Mouse (Mus musculus) forebrain, embryonic 11.5 days (tissue): ENCODE data around the gene Asb17. TPM values are rescaled to one million over a fixed set of nuclear protein-coding genes. Genes with fewer than 3 reads are reported as not detected.

Source experiments
- ATAC-seq: fragments of 200-750 bp; cut with Nextera tagmentation; replicated peaks from 2 replicates; pipeline ENCODE4 v1.8.0; 2017; ENCODE audit warnings: moderate TSS enrichment; ENCODE audit not compliant: low FRiP score
- DNase-seq: peaks from one replicate; pipeline ENCODE4 v3.0.0-alpha.2; 2017; ENCODE audit warnings: low spot score
- H3K27ac ChIP-seq: fragments of 300-500 bp; sonication (generic); 2 replicates; pipeline ENCODE4 v1.5.1; 2014; ENCODE audit warnings: low read depth, low read length
- H3K27me3 ChIP-seq: fragments of 300-500 bp; sonication (generic); 2 replicates; pipeline ENCODE4 v1.6.1; 2014; ENCODE audit warnings: mild to moderate bottlenecking, low read length, mixed read lengths; ENCODE audit not compliant: control insufficient read depth, insufficient read depth
- H3K36me3 ChIP-seq: fragments of 300-500 bp; sonication (generic); 2 replicates; pipeline ENCODE4 v1.6.1; 2014; ENCODE audit warnings: mild to moderate bottlenecking, low read length, moderate library complexity, mixed read lengths; ENCODE audit not compliant: control insufficient read depth, insufficient read depth
- H3K4me1 ChIP-seq: fragments of 300-500 bp; sonication (generic); replicated peaks from 2 replicates; pipeline ENCODE4 v1.6.1; 2014; ENCODE audit warnings: low read length, mixed read lengths; ENCODE audit not compliant: control insufficient read depth, insufficient read depth
- H3K4me2 ChIP-seq: fragments of 300-500 bp; sonication (generic); 2 replicates; pipeline ENCODE4 v1.6.1; 2014; ENCODE audit warnings: low read depth, mild to moderate bottlenecking, low read length, moderate library complexity, mixed read lengths; ENCODE audit not compliant: severe bottlenecking
- H3K4me3 ChIP-seq: fragments of 300-500 bp; sonication (generic); 2 replicates; pipeline ENCODE4 v1.5.1; 2014; ENCODE audit warnings: low read depth, low read length
- H3K9ac ChIP-seq: fragments of 300-500 bp; sonication (generic); 2 replicates; pipeline ENCODE4 v1.6.1; 2014; ENCODE audit warnings: low read length
- H3K9me3 ChIP-seq: fragments of 300-500 bp; sonication (generic); 2 replicates; pipeline ENCODE4 v1.6.1; 2016; ENCODE audit warnings: low read length, mixed read lengths; ENCODE audit not compliant: control insufficient read depth
- WGBS: fragments of 180-500 bp; shearing (Covaris S2); extraction: QIAGEN DNeasy Blood & Tissue Kit; methylation state at CpG from one replicate; pipeline ENCODE4 v1.1.7; 2014; 5-methylcytosine and 5-hydroxymethylcytosine counted together
- polyA plus RNA-seq: library from polyadenylated mRNA; unstranded; fragments of >200 nt; fragmentation: Nextera tagmentation; extraction: Ambion mirVana; gene quantifications from 2 replicates; pipeline ENCODE4 v1.2.1, GENCODE M21; 2014

Asb17 gene
- 0.29 and 0.47 TPM in 2 replicates for polyA plus RNA-seq

- Histone ChIP-seq H3K9me3 (no peaks in the 10 kb centered on the region), H3K4me3 (no peak within 1 kb of the TSS), H3K27ac (no peak within 1 kb of the TSS), H3K4me1 (no peaks in the 10 kb centered on the region), H3K27me3 (no peaks in the 10 kb centered on the region), H3K9ac (no peak within 1 kb of the TSS), H3K36me3 (no peaks in the 10 kb centered on the region), H3K4me2 (no peak within 1 kb of the TSS)
- 88% methylated on average over 10 of the region's 10 CpGs for WGBS
- DNase-seq = no peak
- no peak for ATAC-seq
Observed at GRCm38 (mm10) chr3:153844030-153844429, at the start of gene Asb17. TSS of gene Asb17 (plus strand) at chr3:153844209.

GRCm38 (mm10) chr3:153797574-153797973 is 46.4 kb upstream of the Asb17 start:
- WGBS = 80% methylated on average over 7 of the region's 7 CpGs
- no peak for ATAC-seq
- Histone ChIP-seq H3K4me2 (no peak overlapping the region), H3K9me3 (no peaks in the 10 kb centered on the region), H3K9ac (no peak overlapping the region), H3K27me3 (no peaks in the 10 kb centered on the region), H3K36me3 (no peaks in the 10 kb centered on the region), H3K4me1 (no peaks in the 10 kb centered on the region), H3K4me3 (no peak overlapping the region), H3K27ac (no peak overlapping the region)
- no peak for DNase-seq

- Histone ChIP-seq H3K36me3 (no peaks in the 10 kb centered on the region), H3K4me3 (no peak overlapping the region), H3K4me1 (no peaks in the 10 kb centered on the region), H3K27ac (no peak overlapping the region), H3K9ac (no peak overlapping the region), H3K9me3 (no peaks in the 10 kb centered on the region), H3K27me3 (no peaks in the 10 kb centered on the region), H3K4me2 (no peak overlapping the region)
- ATAC-seq = no peak
- WGBS = 92% methylated on average over 11 of the region's 11 CpGs
- DNase-seq = no peak
Observed at GRCm38 (mm10) chr3:153799603-153800002, 44.4 kb upstream of the Asb17 start.

GRCm38 (mm10) chr3:153800690-153801089 is 43.3 kb upstream of the Asb17 start:
- Histone ChIP-seq H3K9me3 (no peaks in the 10 kb centered on the region), H3K4me3 (no peak overlapping the region), H3K9ac (no peak overlapping the region), H3K36me3 (no peaks in the 10 kb centered on the region), H3K27ac (no peak overlapping the region), H3K4me2 (no peak overlapping the region), H3K4me1 (no peaks in the 10 kb centered on the region), H3K27me3 (no peaks in the 10 kb centered on the region)
- WGBS = 71% methylated on average over 5 of the region's 5 CpGs
- ATAC-seq (no peak), DNase-seq (no peak)

GRCm38 (mm10) chr3:153801541-153801940 is 42.5 kb upstream of the Asb17 start:
- WGBS = 88% methylated on average over 6 of the region's 6 CpGs
- Histone ChIP-seq H3K9me3 (no peaks in the 10 kb centered on the region), H3K4me3 (no peak overlapping the region), H3K36me3 (no peaks in the 10 kb centered on the region), H3K4me1 (no peaks in the 10 kb centered on the region; the same call in 1 of the 2 replicates), H3K4me2 (no peak overlapping the region), H3K27ac (no peak overlapping the region), H3K27me3 (no peaks in the 10 kb centered on the region), H3K9ac (no peak overlapping the region)
- DNase-seq = no peak
- no peak for ATAC-seq

- Histone ChIP-seq H3K4me1 (no peaks in the 10 kb centered on the region; the same call in 1 of the 2 replicates), H3K27me3 (no peaks in the 10 kb centered on the region), H3K4me3 (no peak overlapping the region), H3K9ac (no peak overlapping the region), H3K4me2 (no peak overlapping the region), H3K27ac (no peak overlapping the region), H3K36me3 (no peaks in the 10 kb centered on the region), H3K9me3 (no peaks in the 10 kb centered on the region)
- 89% methylated on average over 5 of the region's 5 CpGs for WGBS
- ATAC-seq (no peak), DNase-seq (no peak)
Observed at GRCm38 (mm10) chr3:153802640-153803039, 41.4 kb upstream of the Asb17 start.

GRCm38 (mm10) chr3:153804032-153804431 is 40.0 kb upstream of the Asb17 start:
- H3K9ac ChIP-seq = no peak overlapping the region
- no peaks in the 10 kb centered on the region for H3K9me3 ChIP-seq
- 93% methylated on average over 7 of the region's 7 CpGs for WGBS
- no peaks in the 10 kb centered on the region for H3K27me3 ChIP-seq
- H3K4me1 ChIP-seq = no peaks in the 10 kb centered on the region; the same call in 1 of the 2 replicates
- no peak overlapping the region for H3K27ac ChIP-seq
- no peak overlapping the region for H3K4me3 ChIP-seq
- H3K4me2 ChIP-seq = no peak overlapping the region
- DNase-seq (no peak), ATAC-seq (no peak)
- no peaks in the 10 kb centered on the region for H3K36me3 ChIP-seq

- Histone ChIP-seq H3K36me3 (no peaks in the 10 kb centered on the region), H3K9ac (no peak overlapping the region), H3K9me3 (no peaks in the 10 kb centered on the region), H3K4me1 (no peaks in the 10 kb centered on the region; the same call in 1 of the 2 replicates), H3K4me3 (no peak overlapping the region), H3K27ac (no peak overlapping the region), H3K27me3 (no peaks in the 10 kb centered on the region), H3K4me2 (no peak overlapping the region)
- peak; percentile 92 for ATAC-seq
- DNase-seq = peak; percentile 97
- WGBS = 36% methylated on average over 14 of the region's 14 CpGs
Observed at GRCm38 (mm10) chr3:153806077-153806772, 37.8 kb upstream of the Asb17 start.
